Mouse (Mus musculus) thymus, postnatal 0 days (tissue): ENCODE data around the gene Mga. TPM values are rescaled to one million over a fixed set of nuclear protein-coding genes. Genes with fewer than 3 reads are reported as not detected.

Experiments
- DNase-seq: peaks from one replicate; pipeline ENCODE4 v3.0.0-alpha.2; 2015; ENCODE audit warnings: low spot score
- polyA plus RNA-seq: library from polyadenylated mRNA; unstranded; fragments of >200 nt; fragmentation: Nextera tagmentation; extraction: Ambion mirVana; gene quantifications from 2 replicates; pipeline ENCODE4 v1.2.1, GENCODE M21; 2015

Gene Mga
- 19.5 and 24.1 TPM in 2 replicates for polyA plus RNA-seq

GRCm38 (mm10) chr2:119897090-119897732 is at the start of gene Mga:
Mga (plus strand) TSS chr2:119897228.
- peak; percentile 99 for DNase-seq

GRCm38 (mm10) chr2:119853811-119854210 is 43.2 kb upstream of the Mga start:
- DNase-seq, result no peak

GRCm38 (mm10) chr2:119855310-119855850 is 41.6 kb upstream of the Mga start:
- DNase-seq, result no peak

- DNase-seq, result no peak
Observed at GRCm38 (mm10) chr2:119857341-119857740, 39.7 kb upstream of the Mga start.

- no peak for DNase-seq
Observed at GRCm38 (mm10) chr2:119864484-119864883, 32.5 kb upstream of the Mga start.

GRCm38 (mm10) chr2:119872371-119873104 is 24.5 kb upstream of the Mga start:
- peak; percentile 57 for DNase-seq

GRCm38 (mm10) chr2:119873105-119873464 is 23.9 kb upstream of the Mga start:
- DNase-seq, result peak; percentile 86

GRCm38 (mm10) chr2:119875981-119876380 is 21.0 kb upstream of the Mga start:
- DNase-seq, result no peak

- DNase-seq, result no peak
Observed at GRCm38 (mm10) chr2:119887201-119887600, 9.8 kb upstream of the Mga start.

GRCm38 (mm10) chr2:119896553-119897089 is 407 bp upstream of the Mga start:
- no peak for DNase-seq

- peak; percentile 58 for DNase-seq
Observed at GRCm38 (mm10) chr2:119898141-119898594, 1.1 kb downstream of the Mga start.

GRCm38 (mm10) chr2:119916007-119916406 is 19.0 kb downstream of the Mga start:
- no peak for DNase-seq

GRCm38 (mm10) chr2:119917631-119918369 is 20.8 kb downstream of the Mga start:
- DNase-seq, result no peak

- peak; percentile 51 for DNase-seq
Observed at GRCm38 (mm10) chr2:119970571-119970970, 73.5 kb downstream of the Mga start.

- no peak for DNase-seq
Observed at GRCm38 (mm10) chr2:119971316-119971715, 74.3 kb downstream of the Mga start.

GRCm38 (mm10) chr2:119971837-119972536 is 75.0 kb downstream of the Mga start:
- DNase-seq, result peak; percentile 96

GRCm38 (mm10) chr2:119972537-119972879 is 75.5 kb downstream of the Mga start, which contains the start of gene Mapkbp1:
Mapkbp1 (plus strand) TSS chr2:119972699.
- no peak for DNase-seq

- no peak for DNase-seq
Observed at GRCm38 (mm10) chr2:119980343-119980986, 83.4 kb downstream of the Mga start.

- DNase-seq, result no peak
Observed at GRCm38 (mm10) chr2:119981631-119982030, 84.6 kb downstream of the Mga start.

- DNase-seq, result no peak
Observed at GRCm38 (mm10) chr2:119985871-119986270, 88.8 kb downstream of the Mga start.
